Mouse (Mus musculus): ENCODE measurements around the gene Hepacam.

GRCm38 (mm10) chr9:37368860-37369259, 1.7 kb downstream of the Hepacam start:
- TF ChIP-seq CTCF (IDR thresholded peaks at IDR 0.05; ENCODE audit: low read depth, low read length) (no peak), POLR2A (IDR thresholded peaks at IDR 0.05; ENCODE audit: extremely low read depth, insufficient read depth, low read length) (no peak)

All from liver, adult 2 months (tissue).